Mouse (Mus musculus): ENCODE results near the gene Gnai3.

The Gnai3 gene

DNA sequence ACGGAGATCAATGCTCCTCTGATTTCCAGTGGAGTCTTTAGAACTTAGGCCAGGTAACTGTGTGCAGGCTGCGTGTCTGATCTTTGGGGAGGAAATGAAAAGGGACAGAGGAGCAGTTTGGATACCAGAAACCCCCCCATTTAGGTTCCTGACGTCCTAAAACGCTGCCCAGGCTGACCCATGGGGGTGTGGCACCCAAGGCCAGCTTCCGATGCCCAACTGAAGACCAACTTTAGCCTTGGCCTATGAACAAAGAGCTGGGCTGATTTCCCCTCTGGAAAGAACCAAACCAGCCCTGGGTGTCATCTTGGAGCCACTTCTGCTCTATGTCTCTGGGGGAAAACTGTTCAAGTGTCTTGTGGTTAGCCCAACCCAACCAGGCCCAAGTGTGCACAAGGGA is 18.1 kb upstream of the Gnai3 start:
- DNase-seq (ENCODE audit: extremely low read depth, low read depth), result no peak

GRCm38 (mm10) chr3:108158383-108159037 is 12.6 kb upstream of the Gnai3 start:
- no peak for DNase-seq (ENCODE audit: extremely low read depth, low read depth)

DNA sequence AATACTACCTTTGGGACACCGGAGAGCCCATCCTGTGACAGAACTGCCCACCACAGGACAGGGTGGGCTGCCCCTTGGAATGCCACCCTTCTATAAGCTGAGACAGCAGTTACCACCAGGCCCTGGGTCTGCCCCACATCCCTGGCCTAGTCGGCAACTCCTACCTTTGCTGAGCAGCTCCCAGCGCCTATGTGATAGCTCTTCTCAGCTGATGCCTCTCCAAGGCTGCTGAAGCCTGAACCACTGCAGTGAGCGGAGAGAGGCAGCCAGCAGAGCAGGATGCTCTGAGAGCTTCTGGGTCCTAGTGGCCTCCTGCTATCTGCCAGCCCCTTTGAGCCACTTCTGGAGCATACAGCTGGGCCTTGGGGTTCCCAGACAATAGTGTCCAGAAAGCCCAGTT is 8.7 kb upstream of the Gnai3 start, which contains the start of gene Gpr61:
Gpr61 (minus strand) TSS at position 227 of the 400 bp plus-strand sequence.
- no peak for DNase-seq (ENCODE audit: extremely low read depth, low read depth)

- no peak for DNase-seq (ENCODE audit: extremely low read depth, low read depth)
Observed at GRCm38 (mm10) chr3:108152290-108152689, 6.3 kb upstream of the Gnai3 start.

GRCm38 (mm10) chr3:108147386-108148235 is 1.7 kb upstream of the Gnai3 start:
- DNase-seq (ENCODE audit: extremely low read depth, low read depth), result peak; percentile 96

DNA sequence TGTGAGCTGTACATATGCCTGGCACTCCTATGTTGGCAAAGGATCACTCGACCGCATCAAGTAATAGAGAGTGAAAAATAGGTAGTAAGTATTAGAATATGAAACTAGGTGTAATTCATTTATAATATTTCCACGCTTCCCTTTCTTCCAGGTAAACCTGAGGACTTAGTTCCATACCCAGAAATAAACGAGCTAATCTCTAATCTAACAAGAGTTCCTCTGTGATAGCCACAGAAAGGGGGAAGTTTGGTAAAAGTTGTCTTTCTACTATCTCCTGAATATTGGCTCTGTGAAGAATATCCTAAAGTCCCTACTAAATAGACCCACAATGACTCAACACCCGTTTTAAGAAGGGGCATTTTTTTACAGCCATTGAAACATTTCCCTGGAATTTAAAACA is 725 bp upstream of the Gnai3 start:
- DNase-seq (ENCODE audit: extremely low read depth, low read depth), result peak; percentile 61

- DNase-seq (ENCODE audit: extremely low read depth, low read depth), result no peak
Observed at GRCm38 (mm10) chr3:108140786-108141185, 5.2 kb downstream of the Gnai3 start.

GRCm38 (mm10) chr3:108139113-108139512 is 6.8 kb downstream of the Gnai3 start:
- no peak for DNase-seq (ENCODE audit: extremely low read depth, low read depth)

GRCm38 (mm10) chr3:108134701-108135100 is 11.2 kb downstream of the Gnai3 start:
- DNase-seq (ENCODE audit: extremely low read depth, low read depth), result no peak

- no peak for DNase-seq (ENCODE audit: extremely low read depth, low read depth)
Observed at GRCm38 (mm10) chr3:108132484-108132883, 13.5 kb downstream of the Gnai3 start.

DNA sequence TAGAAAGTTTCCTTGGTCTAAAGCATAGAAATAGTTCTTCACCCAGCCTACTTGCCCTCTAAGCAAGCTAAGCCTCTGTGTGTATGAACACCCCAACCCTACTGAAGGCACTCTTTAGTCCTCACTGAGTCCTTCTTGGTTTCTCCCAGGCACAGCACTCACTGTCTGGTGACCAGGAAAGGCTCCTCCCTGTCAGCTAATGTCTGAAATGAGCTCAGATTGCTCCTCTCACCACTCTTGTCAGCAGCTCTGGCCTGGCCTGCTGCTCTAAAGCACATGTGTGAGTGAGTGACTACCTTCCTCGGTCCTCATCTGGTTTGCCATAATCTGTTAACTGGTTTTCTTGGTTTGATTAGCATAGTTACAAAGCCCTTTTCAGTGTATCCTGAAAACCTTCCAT is 14.1 kb downstream of the Gnai3 start:
- no peak for DNase-seq (ENCODE audit: extremely low read depth, low read depth)

DNA sequence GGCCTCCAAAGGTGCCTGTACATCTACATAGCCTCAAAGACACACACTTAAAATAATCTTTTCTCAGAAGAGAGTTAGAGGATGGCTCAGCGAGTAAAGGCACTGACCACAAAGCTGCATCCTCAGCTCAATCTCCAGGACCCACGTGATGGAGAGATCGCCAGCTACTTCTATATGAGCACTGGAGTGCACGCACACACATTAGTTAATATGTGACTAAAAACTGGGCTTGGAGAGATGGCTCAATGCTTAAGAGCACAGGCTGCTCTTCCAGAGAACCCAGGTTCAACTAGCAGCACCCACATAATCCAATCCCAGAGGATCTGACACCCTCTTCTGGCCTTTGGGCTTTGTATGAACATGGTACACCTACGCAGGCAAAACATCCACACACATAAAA is 14.7 kb downstream of the Gnai3 start:
- DNase-seq (ENCODE audit: extremely low read depth, low read depth), result no peak

- no peak for DNase-seq (ENCODE audit: extremely low read depth, low read depth)
Observed at GRCm38 (mm10) chr3:108129804-108130203, 16.1 kb downstream of the Gnai3 start.

DNA sequence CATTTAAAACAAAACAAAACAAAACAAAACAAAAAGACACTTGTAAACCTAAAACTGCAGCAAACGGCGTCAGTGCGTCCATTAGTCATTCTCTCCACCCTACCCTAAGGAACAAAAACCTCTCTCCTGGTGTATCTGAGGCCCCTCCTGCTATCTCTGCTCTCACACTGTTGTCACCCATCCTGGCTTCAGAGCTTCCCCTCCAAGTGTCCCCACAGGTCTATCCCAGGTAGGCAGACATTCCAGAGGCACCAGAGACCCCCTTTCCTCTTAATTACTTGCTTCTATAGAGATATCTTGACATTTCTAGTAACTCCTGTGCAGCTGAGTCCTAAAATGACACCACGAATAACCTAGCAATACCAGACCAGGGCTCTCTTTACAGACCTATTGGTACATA is 16.6 kb downstream of the Gnai3 start:
- no peak for DNase-seq (ENCODE audit: extremely low read depth, low read depth)

GRCm38 (mm10) chr3:108128520-108128919 is 17.4 kb downstream of the Gnai3 start:
- no peak for DNase-seq (ENCODE audit: extremely low read depth, low read depth)

GRCm38 (mm10) chr3:108126327-108126726 is 19.6 kb downstream of the Gnai3 start:
- no peak for DNase-seq (ENCODE audit: extremely low read depth, low read depth)

DNA sequence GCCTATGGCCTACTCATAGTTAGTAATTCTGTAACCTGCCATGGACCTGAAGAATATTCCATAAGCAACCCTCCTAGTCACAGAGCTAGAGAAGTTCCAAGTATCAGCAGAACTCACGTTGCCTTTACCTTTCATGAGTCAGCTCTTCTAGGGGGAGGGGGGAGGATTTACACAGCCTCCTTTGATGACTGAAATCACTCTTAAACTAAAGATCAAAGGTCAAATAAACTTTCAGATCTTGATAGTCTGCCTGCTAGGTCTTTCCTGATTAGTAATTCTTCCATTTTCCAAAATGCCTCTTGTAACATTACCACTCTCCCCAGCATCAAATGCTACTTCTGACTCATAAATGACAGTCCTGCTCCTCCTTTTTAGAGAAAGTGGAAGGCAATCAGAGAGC is 21.8 kb downstream of the Gnai3 start:
- no peak for DNase-seq (ENCODE audit: extremely low read depth, low read depth)

- no peak for DNase-seq (ENCODE audit: extremely low read depth, low read depth)
Observed at GRCm38 (mm10) chr3:108123242-108123641, 22.7 kb downstream of the Gnai3 start.

DNA sequence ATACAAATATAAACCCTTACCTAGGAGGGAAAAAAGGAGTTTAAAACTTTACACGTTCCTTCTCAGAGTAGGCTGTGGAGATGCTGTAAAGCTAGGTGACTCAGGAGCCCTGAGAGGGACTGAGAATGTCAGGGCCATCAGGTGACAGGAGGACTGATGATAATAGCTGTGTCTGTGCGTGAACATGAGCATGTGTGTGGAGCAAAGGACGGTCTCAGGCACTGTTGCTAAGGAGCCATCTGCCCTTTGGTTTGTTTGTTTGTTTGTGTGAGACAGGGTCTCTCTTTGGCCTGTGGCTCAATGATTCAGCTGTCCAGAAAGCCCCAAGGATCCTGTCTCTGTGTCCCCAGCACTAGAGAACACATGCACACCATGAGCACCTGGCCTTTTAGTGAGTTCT is 24.8 kb downstream of the Gnai3 start:
- no peak for DNase-seq (ENCODE audit: extremely low read depth, low read depth)

- no peak for DNase-seq (ENCODE audit: extremely low read depth, low read depth)
Observed at GRCm38 (mm10) chr3:108117465-108117864, 28.5 kb downstream of the Gnai3 start.

DNA sequence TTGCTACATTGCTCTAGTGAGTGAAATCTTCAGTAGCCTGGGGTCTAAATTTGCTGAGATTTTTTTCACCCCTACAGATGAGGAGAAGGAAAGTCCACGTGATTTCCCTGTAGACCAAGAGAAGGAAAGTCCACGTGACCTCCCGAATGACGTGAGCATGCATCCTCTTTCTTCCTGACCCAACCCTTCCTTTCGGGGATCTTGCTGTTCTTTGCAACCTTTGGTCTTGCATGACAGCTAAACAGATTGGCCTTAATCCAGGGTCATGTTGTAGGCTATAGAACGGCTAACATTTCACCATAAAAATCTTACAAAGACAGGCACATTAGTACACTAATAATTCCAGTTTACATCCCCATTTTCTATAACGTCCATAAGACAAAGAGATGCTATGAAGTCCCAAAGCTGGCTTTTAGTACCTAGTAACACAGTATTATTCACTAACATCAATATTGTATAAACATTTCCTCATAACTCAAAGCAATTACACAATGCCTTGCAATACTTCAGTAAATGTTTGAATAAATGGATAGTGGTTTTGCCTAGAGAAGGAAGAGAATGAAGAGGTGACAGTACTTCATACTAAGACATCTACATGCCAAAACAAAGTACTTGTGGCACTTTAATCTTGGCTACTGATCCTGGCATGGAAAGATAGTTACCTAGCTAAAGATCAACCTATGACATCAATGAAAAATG is 32.2 kb downstream of the Gnai3 start:
- DNase-seq (ENCODE audit: extremely low read depth, low read depth), result no peak

- DNase-seq (ENCODE audit: extremely low read depth, low read depth), result no peak
Observed at GRCm38 (mm10) chr3:108112666-108113065, 33.3 kb downstream of the Gnai3 start.

All from MEL-GATA-1-ER (cell line).